Mouse (Mus musculus) heart, postnatal 0 days (tissue): ENCODE data around the gene Oas1f. TPM values are rescaled to one million over a fixed set of nuclear protein-coding genes. Genes with fewer than 3 reads are reported as not detected.
"Not testable (repeated sequence)": the region's sequence is repeated elsewhere in the genome, so short reads cannot be mapped to it uniquely, and the experiment has no call there.

ENCODE experiments used
- ATAC-seq: fragments of 200-750 bp; cut with Nextera tagmentation; 2 replicates; pipeline ENCODE4 v1.8.0; 2017; ENCODE audit warnings: low read depth, moderate number of reproducible peaks, moderate library complexity; ENCODE audit not compliant: insufficient read depth
- DNase-seq: peaks from one replicate; pipeline ENCODE4 v3.0.0-alpha.2; 2016; ENCODE audit warnings: low spot score
- H3K27ac ChIP-seq: fragments of 300-500 bp; sonication (generic); 2 replicates; pipeline ENCODE4 v1.5.1; 2014; ENCODE audit warnings: low read depth, mild to moderate bottlenecking
- H3K27me3 ChIP-seq: fragments of 300-500 bp; sonication (generic); 2 replicates; pipeline ENCODE4 v1.6.1; 2014; ENCODE audit warnings: low read length, mixed read lengths; ENCODE audit not compliant: control insufficient read depth, insufficient read depth
- H3K36me3 ChIP-seq: fragments of 300-500 bp; sonication (generic); replicated peaks from 2 replicates; pipeline ENCODE4 v1.6.1; 2014; ENCODE audit warnings: low read length, mixed read lengths; ENCODE audit not compliant: control insufficient read depth, insufficient read depth
- H3K4me1 ChIP-seq: fragments of 300-500 bp; sonication (generic); 2 replicates; pipeline ENCODE4 v1.6.1; 2014; ENCODE audit warnings: antibody characterized with exemption; ENCODE audit not compliant: control insufficient read depth, insufficient read depth
- H3K4me2 ChIP-seq: fragments of 300-500 bp; sonication (generic); 2 replicates; pipeline ENCODE4 v1.6.1; 2014; ENCODE audit warnings: low read depth, mild to moderate bottlenecking, low read length, moderate library complexity
- H3K4me3 ChIP-seq: fragments of 300-500 bp; sonication (generic); 2 replicates; pipeline ENCODE4 v1.5.1; 2014; ENCODE audit warnings: low read depth, low read length
- H3K9ac ChIP-seq: fragments of 300-500 bp; sonication (generic); replicated peaks from 2 replicates; pipeline ENCODE4 v1.6.1; 2014; ENCODE audit warnings: low read depth, low read length, mixed read lengths
- H3K9me3 ChIP-seq: fragments of 300-500 bp; sonication (generic); replicated peaks from 2 replicates; pipeline ENCODE4 v1.6.1; 2016; ENCODE audit warnings: low read length; ENCODE audit not compliant: control insufficient read depth
- CTCF ChIP-seq: IDR thresholded peaks from 2 replicates; pipeline ENCODE4 v1.5.1; 2016; ENCODE audit warnings: antibody characterized with exemption, control low read depth, low read depth
- EP300 ChIP-seq: IDR thresholded peaks from 2 replicates; pipeline ENCODE4 v1.6.1; 2016; ENCODE audit warnings: antibody characterized with exemption, low read depth
- WGBS: fragments of 180-500 bp; shearing (Covaris S2); extraction: QIAGEN DNeasy Blood & Tissue Kit; methylation state at CpG from one replicate; pipeline ENCODE4 v1.1.7; 2014; 5-methylcytosine and 5-hydroxymethylcytosine counted together
- polyA plus RNA-seq: library from polyadenylated mRNA; unstranded; fragments of >200 nt; fragmentation: Nextera tagmentation; extraction: Ambion mirVana; gene quantifications from 2 replicates; pipeline ENCODE4 v1.2.1, GENCODE M21; 2015
- total RNA-seq: library from RNA; depleted of rRNA; stranded (reverse); fragments of >200 nt; gene quantifications from 2 replicates; pipeline ENCODE4 v1.2.3, GENCODE M21; 2014; ENCODE audit warnings: low replicate concordance

The Oas1f gene
- total and polyA plus RNA-seq, 2 experiments from 2014 or later = not detected

DNA sequence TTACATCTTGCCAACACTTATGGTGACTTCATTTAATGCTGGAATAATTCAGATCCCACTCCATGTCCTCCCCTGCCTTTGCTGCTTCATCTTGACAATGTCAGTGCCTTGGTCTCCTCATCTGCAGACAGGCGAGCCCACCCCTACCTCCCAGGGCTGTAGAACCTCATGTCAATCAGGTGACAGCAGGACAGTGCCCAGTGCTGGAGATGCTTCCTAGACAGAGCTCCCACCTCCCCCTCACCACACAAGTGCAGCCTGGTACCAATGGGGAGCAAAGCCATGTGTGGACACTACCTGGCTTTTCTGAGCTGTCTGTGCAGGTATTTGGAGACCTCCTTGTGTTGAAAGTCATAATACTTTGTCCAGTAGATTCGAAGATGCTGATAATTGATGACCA, 31.6 kb downstream of the Oas1f start:
- not testable (repeated sequence) for H3K27me3 ChIP-seq, ATAC-seq, H3K9me3 ChIP-seq, DNase-seq, H3K9ac ChIP-seq, H3K4me3 ChIP-seq, H3K4me1 ChIP-seq, H3K27ac ChIP-seq, H3K36me3 ChIP-seq, H3K4me2 ChIP-seq
- 43% methylated on average over 2 of the region's 2 CpGs for WGBS

DNA sequence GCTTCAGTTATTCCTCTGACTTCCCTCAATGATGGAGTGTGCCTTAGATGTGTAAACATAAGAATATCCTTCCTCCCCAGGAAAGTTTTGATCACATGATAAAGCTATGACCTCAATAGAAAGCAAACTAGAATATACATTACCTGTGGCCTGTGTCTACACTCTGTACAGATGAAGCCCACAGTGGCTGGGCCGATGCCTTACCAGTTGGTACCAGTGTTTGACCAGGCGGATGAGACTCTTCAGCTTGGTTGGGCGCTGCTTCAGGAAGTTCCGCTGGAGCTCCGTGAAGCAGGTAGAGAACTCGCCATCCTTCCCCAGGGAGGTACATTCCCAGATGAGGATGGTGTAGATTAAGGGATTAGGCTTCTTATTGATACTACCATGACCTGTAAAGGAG, 34.5 kb downstream of the Oas1f start:
- H3K9ac ChIP-seq, H3K4me3 ChIP-seq, H3K4me1 ChIP-seq, H3K9me3 ChIP-seq, H3K27ac ChIP-seq, H3K36me3 ChIP-seq, DNase-seq, H3K4me2 ChIP-seq, ATAC-seq, H3K27me3 ChIP-seq: not testable (repeated sequence)
- 83% methylated on average over 6 of the region's 6 CpGs for WGBS

DNA sequence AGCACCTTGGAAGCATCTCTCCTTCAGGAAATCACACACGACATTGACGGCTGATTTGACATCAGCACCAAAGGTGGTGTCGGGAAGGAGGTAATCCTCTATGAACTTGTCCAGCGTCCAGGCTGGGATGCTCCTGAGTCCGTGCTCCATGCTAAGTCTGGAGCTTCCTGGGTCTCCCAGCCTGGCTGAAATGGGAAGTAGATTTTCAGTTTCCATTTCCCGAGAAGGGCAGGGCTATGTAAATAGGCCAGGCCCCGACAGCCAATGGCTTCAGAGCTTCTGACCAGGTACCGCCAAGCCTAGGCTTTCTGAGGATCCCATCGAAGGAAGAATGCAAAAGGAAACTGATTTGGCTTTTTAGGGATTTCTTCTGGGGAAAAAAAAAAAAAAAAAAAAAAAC, 40.2 kb downstream of the Oas1f start, which contains the start of gene Oas1g:
Gene Oas1g, minus strand, starts transcription at position 201 of the 400 bp plus-strand sequence.
- not testable (repeated sequence) for H3K4me2 ChIP-seq, H3K9ac ChIP-seq, H3K27ac ChIP-seq, DNase-seq, ATAC-seq, H3K27me3 ChIP-seq, H3K36me3 ChIP-seq, H3K9me3 ChIP-seq, H3K4me3 ChIP-seq, H3K4me1 ChIP-seq
- WGBS = 15% methylated on average over 5 of the region's 9 CpGs

DNA sequence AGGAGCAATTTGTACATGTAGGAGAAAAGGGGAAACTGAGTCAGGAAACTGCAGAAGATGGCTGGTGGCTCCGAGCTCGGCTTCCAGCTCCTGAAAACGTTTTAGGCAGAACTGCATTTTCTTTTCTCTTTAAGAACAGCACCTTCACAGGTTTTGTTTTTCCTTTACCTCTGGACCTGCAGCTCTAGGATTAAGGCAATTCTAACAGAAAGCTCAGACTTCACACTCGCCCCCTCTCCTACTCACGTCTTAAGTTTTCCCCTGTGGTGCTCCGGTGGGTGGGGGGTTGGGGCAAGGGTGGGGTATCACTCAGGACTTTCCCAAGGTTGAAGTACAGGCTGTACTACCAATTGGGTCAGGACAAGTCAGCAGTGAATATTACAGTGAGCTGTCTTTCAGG, 40.7 kb downstream of the Oas1f start:
- Histone ChIP-seq H3K9ac (no peak overlapping the region), H3K4me3 (no peak overlapping the region), H3K27me3 (no peaks in the 10 kb centered on the region), H3K27ac (no peak overlapping the region), H3K9me3 (no peaks in the 10 kb centered on the region), H3K36me3 (no peaks in the 10 kb centered on the region), H3K4me2 (no peak overlapping the region), H3K4me1 (no peaks in the 10 kb centered on the region)
- ATAC-seq (no peak), DNase-seq (no peak)
- WGBS = 39% methylated on average over 6 of the region's 6 CpGs
- TF ChIP-seq CTCF = no peak
- no peak for TF ChIP-seq EP300

DNA sequence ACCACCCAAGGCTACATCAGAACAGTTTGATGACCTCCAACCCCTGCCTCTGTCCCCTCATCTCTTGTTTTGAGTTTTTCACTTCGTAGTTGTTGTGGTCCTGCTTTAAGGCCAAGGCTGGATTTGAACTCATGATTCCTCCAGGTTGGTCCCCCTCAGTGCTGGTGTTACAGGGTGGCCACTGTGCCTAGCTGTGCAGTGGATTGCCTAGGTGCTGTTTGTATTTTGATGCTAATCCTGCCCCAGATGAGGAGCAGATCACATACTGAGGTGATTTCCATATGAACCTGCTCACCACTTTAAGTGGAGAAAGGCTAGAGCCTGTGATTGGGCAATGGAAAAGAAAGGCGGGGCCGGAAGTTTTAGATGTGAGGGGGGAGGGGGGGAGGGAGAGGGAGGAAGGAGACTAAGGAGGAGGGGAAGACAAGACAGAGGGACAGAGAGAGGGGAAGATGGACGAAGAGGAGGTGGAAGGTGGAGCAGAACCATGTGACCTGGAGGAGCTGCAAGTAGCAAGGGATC, 41.2 kb downstream of the Oas1f start:
- ATAC-seq, H3K4me1 ChIP-seq, H3K4me3 ChIP-seq, H3K36me3 ChIP-seq, H3K27ac ChIP-seq, H3K4me2 ChIP-seq, DNase-seq, H3K27me3 ChIP-seq, H3K9ac ChIP-seq, H3K9me3 ChIP-seq: not testable (repeated sequence)
- 26% methylated on average over 4 of the region's 4 CpGs for WGBS

DNA sequence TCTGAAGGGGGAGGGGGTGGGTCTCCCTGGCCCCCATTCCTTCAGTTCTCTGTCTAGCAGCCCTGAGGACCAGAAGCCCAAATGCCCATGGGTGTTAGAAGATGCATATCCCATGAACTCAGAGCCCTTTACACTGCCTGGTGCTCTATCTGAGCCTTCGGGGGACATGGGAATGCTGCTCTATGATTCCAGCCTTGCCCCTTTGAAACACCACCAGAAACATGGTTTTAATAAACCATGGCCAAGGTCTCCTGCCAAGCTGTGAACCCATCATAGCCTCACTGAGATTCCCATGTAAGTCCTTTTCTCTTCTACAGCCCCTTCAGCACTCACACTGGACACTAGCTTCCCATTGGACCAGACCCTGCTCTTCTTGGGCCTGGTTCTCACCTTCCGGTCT, 42.9 kb downstream of the Oas1f start:
- no peak overlapping the region for H3K4me3 ChIP-seq
- H3K27ac ChIP-seq = no peak overlapping the region
- no peaks in the 10 kb centered on the region for H3K27me3 ChIP-seq
- DNase-seq (no peak), ATAC-seq (no peak)
- no peaks in the 10 kb centered on the region for H3K4me1 ChIP-seq
- H3K4me2 ChIP-seq = no peak overlapping the region
- no peaks in the 10 kb centered on the region for H3K36me3 ChIP-seq
- H3K9ac ChIP-seq = no peak overlapping the region
- TF ChIP-seq EP300 = no peak
- TF ChIP-seq CTCF = no peak
- 59% methylated on average over 2 of the region's 2 CpGs for WGBS
- H3K9me3 ChIP-seq = no peaks in the 10 kb centered on the region
